Mouse (Mus musculus) liver, embryonic 16.5 days (tissue): ENCODE data around the gene A630001G21Rik. TPM values are rescaled to one million over a fixed set of nuclear protein-coding genes. Genes with fewer than 3 reads are reported as not detected.

Experiments
- ATAC-seq: fragments of 200-750 bp; cut with Nextera tagmentation; 2 replicates; pipeline ENCODE4 v1.8.0; 2017; ENCODE audit warnings: low read depth, mild to moderate bottlenecking, moderate number of reproducible peaks, moderate library complexity
- H3K27ac ChIP-seq: fragments of 300-500 bp; sonication (generic); 2 replicates; pipeline ENCODE4 v1.5.1; 2014; ENCODE audit warnings: mild to moderate bottlenecking, low read length
- H3K27me3 ChIP-seq: fragments of 300-500 bp; sonication (generic); 2 replicates; pipeline ENCODE4 v1.6.1; 2014; ENCODE audit warnings: low read depth, low read length, mixed read lengths; ENCODE audit not compliant: control insufficient read depth, insufficient read depth
- H3K36me3 ChIP-seq: fragments of 300-500 bp; sonication (generic); 2 replicates; pipeline ENCODE4 v1.6.1; 2014; ENCODE audit warnings: mild to moderate bottlenecking; ENCODE audit not compliant: control insufficient read depth, insufficient read depth
- H3K4me1 ChIP-seq: fragments of 300-500 bp; sonication (generic); 2 replicates; pipeline ENCODE4 v1.6.1; 2014; ENCODE audit warnings: low read depth, low read length, mixed read lengths; ENCODE audit not compliant: control insufficient read depth
- H3K4me2 ChIP-seq: fragments of 300-500 bp; sonication (generic); 2 replicates; pipeline ENCODE4 v1.6.1; 2014; ENCODE audit warnings: low read depth, low read length, mixed read lengths
- H3K4me3 ChIP-seq: fragments of 300-500 bp; sonication (generic); 2 replicates; pipeline ENCODE4 v1.5.1; 2014; ENCODE audit warnings: low read depth, mild to moderate bottlenecking, low read length
- H3K9ac ChIP-seq: fragments of 300-500 bp; sonication (generic); 2 replicates; pipeline ENCODE4 v1.6.1; 2014; ENCODE audit warnings: low read depth, low read length
- H3K9me3 ChIP-seq: fragments of 300-500 bp; sonication (generic); replicated peaks from 2 replicates; pipeline ENCODE4 v1.6.1; 2016; ENCODE audit warnings: low read length; ENCODE audit not compliant: control insufficient read depth
- WGBS: fragments of 180-500 bp; shearing (Covaris S2); extraction: QIAGEN DNeasy Blood & Tissue Kit; methylation state at CpG from one replicate; pipeline ENCODE4 v1.1.7; 2014; ENCODE audit not compliant: insufficient replicate concordance; 5-methylcytosine and 5-hydroxymethylcytosine counted together
- polyA plus RNA-seq: library from polyadenylated mRNA; unstranded; fragments of >200 nt; fragmentation: Nextera tagmentation; extraction: Ambion mirVana; gene quantifications from 2 replicates; pipeline ENCODE4 v1.2.1, GENCODE M21; 2015

Gene A630001G21Rik
- polyA plus RNA-seq, 1 experiment from 2014 or later, result 3.0 TPM

GRCm38 (mm10) chr1:85779428-85780180, 1.2 kb upstream of the A630001G21Rik start:
- no peak overlapping the region for H3K9ac ChIP-seq
- no peaks in the 10 kb centered on the region for H3K4me1 ChIP-seq
- no peak overlapping the region for H3K4me2 ChIP-seq
- H3K4me3 ChIP-seq, result no peak overlapping the region
- no peak overlapping the region for H3K27ac ChIP-seq
- H3K36me3 ChIP-seq, result no peaks in the 10 kb centered on the region
- no peak for ATAC-seq
- 26% methylated on average over 4 of the region's 4 CpGs for WGBS
- no peaks in the 10 kb centered on the region for H3K27me3 ChIP-seq
- no peaks in the 10 kb centered on the region for H3K9me3 ChIP-seq

- Histone ChIP-seq H3K27ac (no peak overlapping the region), H3K4me3 (no peak overlapping the region), H3K27me3 (no peaks in the 10 kb centered on the region), H3K9ac (no peak overlapping the region), H3K4me1 (no peaks in the 10 kb centered on the region), H3K9me3 (no peaks in the 10 kb centered on the region), H3K4me2 (no peak overlapping the region), H3K36me3 (no peaks in the 10 kb centered on the region)
- ATAC-seq, result no peak
- WGBS, result 42% methylated on average over 3 of the region's 3 CpGs
Observed at GRCm38 (mm10) chr1:85779012-85779411, 569 bp upstream of the A630001G21Rik start.

GRCm38 (mm10) chr1:85776154-85776553, 2.3 kb downstream of the A630001G21Rik start:
- Histone ChIP-seq H3K9me3 (no peaks in the 10 kb centered on the region), H3K36me3 (no peaks in the 10 kb centered on the region), H3K27ac (no peak overlapping the region), H3K4me1 (no peaks in the 10 kb centered on the region), H3K4me2 (no peak overlapping the region), H3K4me3 (no peak overlapping the region), H3K27me3 (no peaks in the 10 kb centered on the region), H3K9ac (no peak overlapping the region)
- ATAC-seq, result no peak
- WGBS, result 53% methylated on average over 10 of the region's 10 CpGs

GRCm38 (mm10) chr1:85775136-85775535, 3.3 kb downstream of the A630001G21Rik start:
- Histone ChIP-seq H3K9ac (no peak overlapping the region), H3K27ac (no peak overlapping the region), H3K9me3 (no peaks in the 10 kb centered on the region), H3K4me3 (no peak overlapping the region), H3K4me2 (no peak overlapping the region), H3K27me3 (no peaks in the 10 kb centered on the region), H3K36me3 (no peaks in the 10 kb centered on the region), H3K4me1 (no peaks in the 10 kb centered on the region)
- 78% methylated on average over 7 of the region's 7 CpGs for WGBS
- ATAC-seq, result no peak

- no peak overlapping the region for H3K27ac ChIP-seq
- no peaks in the 10 kb centered on the region for H3K4me1 ChIP-seq
- ATAC-seq, result no peak
- H3K36me3 ChIP-seq, result no peaks in the 10 kb centered on the region
- H3K4me2 ChIP-seq, result no peak overlapping the region
- no peaks in the 10 kb centered on the region for H3K27me3 ChIP-seq
- WGBS, result 53% methylated on average over 3 of the region's 3 CpGs
- H3K4me3 ChIP-seq, result no peak overlapping the region
- no peak overlapping the region for H3K9ac ChIP-seq
- H3K9me3 ChIP-seq, result no peaks in the 10 kb centered on the region
Observed at GRCm38 (mm10) chr1:85771976-85772375, 6.5 kb downstream of the A630001G21Rik start.

GRCm38 (mm10) chr1:85767754-85768153, 10.7 kb downstream of the A630001G21Rik start:
- H3K9me3 ChIP-seq, result no peaks in the 10 kb centered on the region
- H3K27me3 ChIP-seq, result no peaks in the 10 kb centered on the region
- 6% methylated on average over 1 of the region's 1 CpGs for WGBS
- no peaks in the 10 kb centered on the region for H3K36me3 ChIP-seq
- H3K27ac ChIP-seq, result no peak overlapping the region
- ATAC-seq, result no peak
- H3K4me3 ChIP-seq, result no peak overlapping the region
- no peak overlapping the region for H3K9ac ChIP-seq
- no peaks in the 10 kb centered on the region for H3K4me1 ChIP-seq
- no peak overlapping the region for H3K4me2 ChIP-seq

- H3K9me3 ChIP-seq, result no peaks in the 10 kb centered on the region
- H3K4me1 ChIP-seq, result no peaks in the 10 kb centered on the region
- 37% methylated on average over 3 of the region's 3 CpGs for WGBS
- no peak for ATAC-seq
- no peak overlapping the region for H3K27ac ChIP-seq
- no peak overlapping the region for H3K9ac ChIP-seq
- H3K4me3 ChIP-seq, result no peak overlapping the region
- no peak overlapping the region for H3K4me2 ChIP-seq
- H3K36me3 ChIP-seq, result no peaks in the 10 kb centered on the region
- H3K27me3 ChIP-seq, result no peaks in the 10 kb centered on the region
Observed at GRCm38 (mm10) chr1:85766120-85766519, 12.3 kb downstream of the A630001G21Rik start.

GRCm38 (mm10) chr1:85764291-85764690, 14.2 kb downstream of the A630001G21Rik start:
- Histone ChIP-seq H3K4me3 (no peak overlapping the region), H3K27me3 (no peaks in the 10 kb centered on the region), H3K4me1 (no peaks in the 10 kb centered on the region), H3K9ac (no peak overlapping the region), H3K27ac (no peak overlapping the region), H3K9me3 (no peaks in the 10 kb centered on the region), H3K36me3 (no peaks in the 10 kb centered on the region), H3K4me2 (no peak overlapping the region)
- 53% methylated on average over 4 of the region's 4 CpGs for WGBS
- ATAC-seq, result no peak

GRCm38 (mm10) chr1:85763386-85763785, 15.1 kb downstream of the A630001G21Rik start:
- Histone ChIP-seq H3K27me3 (no peaks in the 10 kb centered on the region), H3K36me3 (no peaks in the 10 kb centered on the region), H3K4me2 (no peak overlapping the region), H3K9ac (no peak overlapping the region), H3K4me1 (no peaks in the 10 kb centered on the region), H3K27ac (no peak overlapping the region), H3K9me3 (no peaks in the 10 kb centered on the region), H3K4me3 (no peak overlapping the region)
- ATAC-seq, result no peak
- 18% methylated on average over 6 of the region's 6 CpGs for WGBS
